In genomic region chr17:24250988-24251319, GRCm38 (mm10) we compare ENCODE assay signal across 8 mouse cellular contexts. TPM values are rescaled to one million over a fixed set of nuclear protein-coding genes. Genes with fewer than 3 reads are reported as not detected.
DNase-seq lines count a peak whose midpoint lies in the region; ATAC-seq and TF ChIP-seq lines count a peak whose summit lies in the region.

No protein-coding gene starts in this region.

- H3K4me1 ChIP-seq in spleen, adult 2 months (ENCODE audit: control insufficient read depth, insufficient read depth, insufficient read length) = no peaks in the 10 kb centered on the region
- H3K4me1 ChIP-seq in forebrain, embryonic 10.5 days = peaks cover 19% of the 10 kb centered on the region
- H3K4me1 ChIP-seq in limb, embryonic 14.5 days (ENCODE audit: control insufficient read depth, insufficient read depth, low read length) = peaks cover 9% of the 10 kb centered on the region; the same call in 1 of the 2 replicates
- peaks cover 13% of the 10 kb centered on the region for H3K4me1 ChIP-seq in stomach, embryonic 15.5 days

- H3K9ac ChIP-seq in limb, embryonic 14.5 days (ENCODE audit: low read depth, low read length, severe bottlenecking) = peak overlapping the region; percentile 77
- H3K9ac ChIP-seq in stomach, embryonic 15.5 days = peak overlapping the region; percentile 64

- H3K27ac ChIP-seq in spleen, adult 2 months (ENCODE audit: insufficient read depth, low read length) = no peak overlapping the region
- peak overlapping the region; percentile 96 for H3K27ac ChIP-seq in forebrain, embryonic 10.5 days
- peak overlapping the region; percentile 38; the same call in 1 of the 2 replicates for H3K27ac ChIP-seq in limb, embryonic 14.5 days (replicated peaks; ENCODE audit: low read depth, low read length)
- peak overlapping the region; percentile 62; the same call in 1 of the 2 replicates for H3K27ac ChIP-seq in stomach, embryonic 15.5 days

- TF ChIP-seq POLR2A in spleen, adult 2 months (IDR thresholded peaks at IDR 0.05; ENCODE audit: low read depth, low read length) = peak; percentile 22; the same call in 1 of the 2 replicates
- no peak for TF ChIP-seq POLR2A in limb, embryonic 14.5 days (IDR thresholded peaks at IDR 0.05; ENCODE audit: borderline replicate concordance, extremely low read depth, insufficient read depth, insufficient read length)

- under 1% methylated on average over 32 of the region's 32 CpGs for WGBS in spleen, adult 2 months
- under 1% methylated on average over 32 of the region's 32 CpGs for WGBS in forebrain, embryonic 10.5 days
- WGBS in limb, embryonic 14.5 days = under 1% methylated on average over 29 of the region's 32 CpGs
- under 1% methylated on average over 32 of the region's 32 CpGs for WGBS in stomach, embryonic 15.5 days

- no peak; the same call in 1 of the 2 replicates for ATAC-seq in limb, embryonic 14.5 days (ENCODE audit: low FRiP score, low read depth)
- ATAC-seq in stomach, embryonic 15.5 days (ENCODE audit: insufficient read depth, low FRiP score, low read depth) = no peak

- H3K27me3 ChIP-seq in spleen, adult 2 months (ENCODE audit: control insufficient read depth, insufficient read depth, low read length) = no peaks in the 10 kb centered on the region
- no peaks in the 10 kb centered on the region for H3K27me3 ChIP-seq in forebrain, embryonic 10.5 days (ENCODE audit: poor library complexity, severe bottlenecking)
- no peaks in the 10 kb centered on the region for H3K27me3 ChIP-seq in limb, embryonic 14.5 days (ENCODE audit: control insufficient read depth, insufficient read depth, low read length)
- H3K27me3 ChIP-seq in stomach, embryonic 15.5 days (replicated peaks) = no peaks in the 10 kb centered on the region

- H3K9me3 ChIP-seq in forebrain, embryonic 10.5 days = no peaks in the 10 kb centered on the region; the same call in 1 of the 2 replicates
- H3K9me3 ChIP-seq in limb, embryonic 14.5 days (ENCODE audit: control insufficient read depth, low read length) = no peaks in the 10 kb centered on the region
- no peaks in the 10 kb centered on the region for H3K9me3 ChIP-seq in stomach, embryonic 15.5 days

- peak overlapping the region; percentile 72 for H3K4me2 ChIP-seq in limb, embryonic 14.5 days (replicated peaks; ENCODE audit: low read depth, low read length, severe bottlenecking)
- H3K4me2 ChIP-seq in stomach, embryonic 15.5 days = peak overlapping the region; percentile 73

- TF ChIP-seq CTCF in spleen, adult 2 months (IDR thresholded peaks at IDR 0.05; ENCODE audit: extremely low read depth, insufficient read depth, insufficient read length, insufficient replicate concordance) = no peak

- H3K4me3 ChIP-seq in spleen, adult 2 months (ENCODE audit: extremely low read depth, insufficient read depth, insufficient read length) = peak overlapping the region; percentile 71
- H3K4me3 ChIP-seq in forebrain, embryonic 10.5 days = peak overlapping the region; percentile 85
- peak overlapping the region; percentile 76 for H3K4me3 ChIP-seq in limb, embryonic 14.5 days (replicated peaks; ENCODE audit: low read length)
- peak overlapping the region; percentile 82 for H3K4me3 ChIP-seq in stomach, embryonic 15.5 days (replicated peaks)

- no peaks in the 10 kb centered on the region for H3K36me3 ChIP-seq in spleen, adult 2 months (ENCODE audit: control insufficient read depth, insufficient read depth, low read length)
- H3K36me3 ChIP-seq in forebrain, embryonic 10.5 days (replicated peaks) = peaks cover 40% of the 10 kb centered on the region
- H3K36me3 ChIP-seq in limb, embryonic 14.5 days (ENCODE audit: control insufficient read depth, insufficient read depth, low read length) = peaks cover 25% of the 10 kb centered on the region
- peaks cover 20% of the 10 kb centered on the region for H3K36me3 ChIP-seq in stomach, embryonic 15.5 days

- DNase-seq in spleen, adult 2 months (ENCODE audit: low read depth in 1 of 2, low spot score in 2 of 2) = no peak
- DNase-seq in spleen, postnatal 36 days (ENCODE audit: low spot score in 2 of 2) = no peak
- DNase-seq in forebrain, embryonic 10.5 days (ENCODE audit: extremely low spot score, low spot score) = no peak
- DNase-seq in limb, embryonic 14.5 days (ENCODE audit: low spot score) = no peak
- no peak for DNase-seq in c-Kit-positive CD71-positive TER-119-positive erythroid progenitor cells, embryonic 14.5 days (ENCODE audit: low spot score)
- no peak for DNase-seq in adrenal gland, adult 18-20 months (ENCODE audit: low spot score in 2 of 2)
- no peak for DNase-seq in layer of hippocampus, adult 18-20 months (ENCODE audit: low spot score in 2 of 2)

RNA-seq across cellular contexts. Expression of gene Ccnf, which starts 0.3 kb away (rescaled TPM):
- polyA plus RNA-seq in spleen, adult 2 months (2012; rRNA removed) = 9.7 and 11.1 TPM in 2 replicates
- 126 and 128 TPM in 2 replicates for polyA plus RNA-seq in forebrain, embryonic 10.5 days (2016; fragmentation: Nextera tagmentation; extraction: Ambion mirVana)
- 35.4 and 36.6 TPM in 2 replicates for polyA plus RNA-seq in limb, embryonic 14.5 days (2012; rRNA removed)
- polyA plus RNA-seq in limb, embryonic 14.5 days (2014; fragmentation: Nextera tagmentation; extraction: Ambion mirVana) = 41.8 and 49.9 TPM in 2 replicates
- 54.2 and 55.0 TPM in 2 replicates for polyA plus RNA-seq in stomach, embryonic 15.5 days (2015; fragmentation: Nextera tagmentation; extraction: Ambion mirVana)
- 1 to 10 TPM; 2.2 to 2.3 TPM for total RNA-seq in adrenal gland, adult 18-20 months (2021)
- 1 to 10 TPM; 4.8 to 5.0 TPM for total RNA-seq in layer of hippocampus, adult 18-20 months (2021)

RNA-seq across cellular contexts. Expression of gene Tedc2, which starts 30.3 kb away (rescaled TPM):
- polyA plus RNA-seq in spleen, adult 2 months (2012; rRNA removed) = 7.5 and 10.8 TPM in 2 replicates
- polyA plus RNA-seq in forebrain, embryonic 10.5 days (2016; fragmentation: Nextera tagmentation; extraction: Ambion mirVana) = 22.1 and 22.6 TPM in 2 replicates
- 35.4 and 39.2 TPM in 2 replicates for polyA plus RNA-seq in limb, embryonic 14.5 days (2012; rRNA removed)
- polyA plus RNA-seq in limb, embryonic 14.5 days (2014; fragmentation: Nextera tagmentation; extraction: Ambion mirVana) = 10.2 and 12.2 TPM in 2 replicates
- polyA plus RNA-seq in stomach, embryonic 15.5 days (2015; fragmentation: Nextera tagmentation; extraction: Ambion mirVana) = 9.8 and 10.0 TPM in 2 replicates
- total RNA-seq in adrenal gland, adult 18-20 months (2021) = 1 to 10 TPM; 3.5 to 7.1 TPM
- total RNA-seq in layer of hippocampus, adult 18-20 months (2021) = 1 to 10 TPM; 7.3 to 8.5 TPM

RNA-seq across cellular contexts. Expression of gene Ntn3, which starts 41.6 kb away (rescaled TPM):
- 0.82 and 1.4 TPM in 2 replicates for polyA plus RNA-seq in spleen, adult 2 months (2012; rRNA removed)
- polyA plus RNA-seq in forebrain, embryonic 10.5 days (2016; fragmentation: Nextera tagmentation; extraction: Ambion mirVana) = 2.3 and 2.9 TPM in 2 replicates
- polyA plus RNA-seq in limb, embryonic 14.5 days (2012; rRNA removed) = 32.6 and 42.5 TPM in 2 replicates
- polyA plus RNA-seq in limb, embryonic 14.5 days (2014; fragmentation: Nextera tagmentation; extraction: Ambion mirVana) = 14.5 and 19.8 TPM in 2 replicates
- polyA plus RNA-seq in stomach, embryonic 15.5 days (2015; fragmentation: Nextera tagmentation; extraction: Ambion mirVana) = 8.1 and 8.5 TPM in 2 replicates
- total RNA-seq in adrenal gland, adult 18-20 months (2021) = 1 to 10 TPM; 1.5 to 2.1 TPM
- 1 to 10 TPM; 7.5 to 9.9 TPM for total RNA-seq in layer of hippocampus, adult 18-20 months (2021)

RNA-seq across cellular contexts. Expression of gene Tbc1d24, which starts 45.6 kb away (rescaled TPM):
- 5.9 and 6.8 TPM in 2 replicates for polyA plus RNA-seq in spleen, adult 2 months (2012; rRNA removed)
- polyA plus RNA-seq in forebrain, embryonic 10.5 days (2016; fragmentation: Nextera tagmentation; extraction: Ambion mirVana) = 6.8 and 7.5 TPM in 2 replicates
- 31.9 and 52.5 TPM in 2 replicates for polyA plus RNA-seq in limb, embryonic 14.5 days (2012; rRNA removed)
- 6.3 and 8.0 TPM in 2 replicates for polyA plus RNA-seq in limb, embryonic 14.5 days (2014; fragmentation: Nextera tagmentation; extraction: Ambion mirVana)
- 5.0 and 6.3 TPM in 2 replicates for polyA plus RNA-seq in stomach, embryonic 15.5 days (2015; fragmentation: Nextera tagmentation; extraction: Ambion mirVana)
- total RNA-seq in adrenal gland, adult 18-20 months (2021) = 10 to 100 TPM; 11.0 to 14.3 TPM
- total RNA-seq in layer of hippocampus, adult 18-20 months (2021) = 10 to 100 TPM; 54.2 to 57.6 TPM
